Mouse (Mus musculus) embryonic stem cell, embryonic (primary cell): ENCODE results near the gene Gm128.

Experiments used
- CTCF ChIA-PET, 4 experiments: fragments of 300-600 bp in 2 of 4; fragments of 350-600 bp in 2 of 4; sonication (Branson Sonifier 250); formaldehyde crosslinking; loops; one replicate each; lab custom pipeline; 2022; ENCODE audit warnings: inconsistent platforms in 2 of 4; lab: Charles Lee
- POLR2A ChIA-PET, 4 experiments: fragments of 300-600 bp in 2 of 4; fragments of 350-600 bp in 2 of 4; sonication (Branson Sonifier 250); formaldehyde crosslinking; loops; one replicate each; lab custom pipeline; 2022; ENCODE audit warnings: antibody characterized with exemption in 4 of 4, inconsistent platforms in 1 of 4; lab: Charles Lee

Gene Gm128

DNA sequence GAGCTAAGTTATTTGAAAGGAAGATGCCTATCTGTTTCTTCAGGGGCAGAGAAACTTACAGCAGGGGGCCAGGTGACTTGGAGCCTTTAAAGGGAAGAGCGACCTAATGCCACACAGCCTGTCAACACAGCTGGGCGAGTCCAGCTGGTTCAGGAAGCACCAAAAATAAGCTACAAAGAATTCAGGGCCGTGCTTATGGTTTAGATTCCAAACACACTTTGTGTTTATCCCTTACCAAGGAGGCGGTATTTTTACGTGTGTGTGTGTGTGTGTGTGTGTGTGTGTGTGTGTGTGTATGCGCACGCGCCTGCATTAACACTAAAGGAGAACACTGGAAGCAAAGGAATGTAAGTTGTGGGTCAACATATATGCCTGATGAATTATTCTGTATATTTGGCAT is 39.3 kb upstream of the Gm128 start:
- ChIA-PET CTCF (interaction anchor here in 3 of 4 experiments (0.7 to 1.6 kb wide), 4 partner anchors 14 to 66 kb away, joined by 3 to 5 read pairs (median 4); no protein-coding TSS in a partner anchor), POLR2A (interaction anchor here in 3 of 4 experiments (0.6 to 5.9 kb wide), 26 partner anchors 7 to 1198 kb away, joined by 3 to 51 read pairs (median 6); partner anchors contain the start of genes Cdc42se1 (in 2 of the 3), Cers2 (in 2 of the 3), Mllt11 (in 2 of the 3) and Bnipl (in 1 of the 3))

DNA sequence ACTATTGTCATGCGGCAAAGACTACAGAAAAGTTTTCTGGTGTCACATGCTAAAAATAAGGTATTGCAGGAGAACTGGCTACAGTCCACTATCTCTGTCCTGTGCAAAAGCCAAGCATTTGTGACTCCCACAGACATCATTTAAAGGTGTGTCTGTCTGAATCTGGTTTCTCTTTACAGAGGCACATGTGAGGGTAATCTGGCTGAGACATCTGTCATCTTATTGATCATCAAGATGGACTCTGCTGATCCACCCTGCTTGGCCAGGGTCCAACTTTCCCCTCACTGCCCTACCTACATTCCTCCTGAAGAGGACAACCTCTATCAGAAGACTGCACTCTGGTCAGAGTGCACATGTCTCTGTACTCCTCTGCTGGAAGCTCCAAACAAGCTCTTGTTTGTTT is 35.8 kb upstream of the Gm128 start:
- CTCF ChIA-PET, result interaction anchor here in 2 of 4 experiments (0.5 to 1.1 kb wide), 4 partner anchors 14 to 720 kb away, joined by 3 to 12 read pairs (median 4); no protein-coding TSS in a partner anchor

DNA sequence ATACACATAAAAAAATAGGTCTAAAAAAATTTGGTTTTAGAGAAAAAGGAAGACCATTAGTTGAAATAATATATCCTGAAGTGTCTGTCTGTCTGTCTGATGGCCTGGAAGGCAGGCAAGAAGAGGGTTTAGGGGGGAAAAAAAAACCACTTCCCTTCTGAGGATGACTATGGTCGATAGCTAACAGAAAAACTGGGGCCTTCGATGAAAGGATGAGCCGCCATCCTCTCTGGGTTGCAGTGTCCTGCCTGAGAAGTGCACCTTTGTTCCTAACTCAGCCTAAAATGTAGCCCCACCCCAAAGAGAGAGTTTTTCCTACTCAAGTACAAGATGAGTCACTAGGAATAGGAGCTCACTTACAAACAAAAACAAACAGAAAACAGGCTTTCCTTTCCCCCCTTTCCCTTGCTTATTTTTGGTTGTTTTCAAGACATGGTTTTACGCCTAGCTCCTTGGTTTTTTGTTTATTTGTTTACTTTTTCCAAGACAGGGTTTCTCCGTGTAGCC is 35.1 kb upstream of the Gm128 start:
- ChIA-PET CTCF (interaction anchor here in 2 of 4 experiments (0.9 to 1.1 kb wide), 2 partner anchors 13 to 16 kb away, joined by 3 to 6 read pairs; no protein-coding TSS in a partner anchor), POLR2A (interaction anchor here in 3 of 4 experiments (0.6 to 5.7 kb wide), 18 partner anchors 10 to 261 kb away, joined by 3 to 36 read pairs (median 5); partner anchors contain the start of genes Gm128 (in 1 of the 3) and Zfp687 (in 1 of the 3))

More for the DNA sequence above, 35.8 kb upstream of the Gm128 start:
- POLR2A ChIA-PET, result interaction anchor here in 3 of 4 experiments (0.5 to 5.7 kb wide), 24 partner anchors 9 to 653 kb away, joined by 3 to 36 read pairs (median 5); partner anchors contain the start of genes Gm128 (in 1 of the 3), Mllt11 (in 1 of the 3) and Zfp687 (in 1 of the 3)

DNA sequence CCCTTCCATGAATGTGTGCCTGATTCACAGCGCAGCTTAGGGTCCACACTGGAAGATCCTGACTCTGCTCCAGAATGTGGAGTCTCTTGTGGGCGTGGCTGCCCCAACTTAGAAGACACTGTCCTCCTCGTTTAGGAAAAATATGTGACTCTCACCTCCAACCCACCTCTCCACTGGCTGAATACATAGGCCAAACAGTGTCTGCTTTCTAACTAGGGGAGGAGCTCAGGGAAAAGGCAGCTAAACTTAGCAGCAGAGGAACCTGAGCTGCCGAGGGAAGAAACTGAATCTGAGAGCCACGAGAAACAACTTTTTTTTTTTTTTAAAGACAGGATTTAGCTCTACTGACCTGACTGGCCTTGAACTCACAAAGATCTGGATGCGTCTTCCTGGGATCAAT is 33.8 kb upstream of the Gm128 start:
- ChIA-PET POLR2A (interaction anchor here in 3 of 4 experiments (0.6 to 5.7 kb wide), 16 partner anchors 8 to 698 kb away, joined by 3 to 36 read pairs (median 4); partner anchors contain the start of gene Zfp687 (in 1 of the 3)), CTCF (interaction anchor here in 3 of 4 experiments (0.5 to 1.0 kb wide), 3 partner anchors 58 to 172 kb away, joined by 3 read pairs; partner anchors contain the start of gene Gabpb2 (in 1 of the 3))

DNA sequence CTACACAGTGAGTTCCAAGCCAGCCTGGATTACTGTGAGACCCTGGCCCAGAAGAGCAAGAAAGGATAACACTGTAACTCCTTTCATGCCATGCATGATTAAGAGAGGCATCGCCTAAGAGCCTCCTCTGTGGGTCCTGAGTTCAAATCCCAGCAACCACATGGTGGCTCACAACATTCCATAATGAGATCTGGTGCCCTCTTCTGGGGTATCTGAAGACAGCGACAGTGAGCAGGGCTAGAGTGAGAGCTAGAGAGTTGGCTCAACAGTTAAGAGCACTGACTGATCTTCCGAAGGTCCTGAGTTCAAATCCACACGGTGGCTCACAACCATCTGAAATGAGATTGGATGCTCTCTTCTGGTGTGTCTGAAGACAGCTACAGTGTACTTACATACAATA is 33.1 kb upstream of the Gm128 start:
- POLR2A ChIA-PET, result interaction anchor here in 3 of 4 experiments (0.6 to 5.7 kb wide), 17 partner anchors 7 to 235 kb away, joined by 3 to 36 read pairs (median 3); partner anchors contain the start of genes Bnipl (in 1 of the 3), Mindy1 (in 1 of the 3) and Prune1 (in 1 of the 3)
- CTCF ChIA-PET, result interaction anchor here in 3 of 4 experiments (0.5 to 1.0 kb wide), 5 partner anchors 51 to 298 kb away, joined by 3 to 17 read pairs (median 3); partner anchors contain the start of gene Gabpb2 (in 1 of the 3)

DNA sequence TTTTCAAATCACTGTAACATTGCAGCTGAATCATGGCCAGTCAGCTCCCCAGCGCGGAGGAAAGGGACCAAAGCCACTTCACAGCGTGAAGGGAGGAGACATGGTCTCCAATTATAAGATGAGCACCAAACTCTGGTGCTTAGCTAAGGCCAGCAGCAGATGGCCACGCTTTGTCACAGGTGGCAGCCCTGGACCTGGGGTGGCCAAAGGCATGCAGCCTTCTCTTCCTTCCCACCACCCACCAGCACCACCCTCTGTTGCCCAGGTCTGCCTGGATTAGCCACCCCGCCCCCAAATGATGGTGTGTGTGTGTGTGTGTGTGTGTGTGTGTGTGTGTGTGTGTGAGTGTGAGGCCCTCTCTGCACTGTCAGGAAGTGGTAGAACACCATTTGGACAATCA is 32.1 kb upstream of the Gm128 start:
- ChIA-PET CTCF (interaction anchor here in 2 of 4 experiments (0.5 to 0.7 kb wide), 4 partner anchors 40 to 297 kb away, joined by 3 to 17 read pairs (median 4); no protein-coding TSS in a partner anchor), POLR2A (interaction anchor here in 2 of 4 experiments (0.6 to 5.7 kb wide), 10 partner anchors 8 to 305 kb away, joined by 3 to 36 read pairs (median 3); partner anchors contain the start of genes Prune1 (in 2 of the 2), Bnipl (in 1 of the 2), Gabpb2 (in 1 of the 2) and Mindy1 (in 1 of the 2))

DNA sequence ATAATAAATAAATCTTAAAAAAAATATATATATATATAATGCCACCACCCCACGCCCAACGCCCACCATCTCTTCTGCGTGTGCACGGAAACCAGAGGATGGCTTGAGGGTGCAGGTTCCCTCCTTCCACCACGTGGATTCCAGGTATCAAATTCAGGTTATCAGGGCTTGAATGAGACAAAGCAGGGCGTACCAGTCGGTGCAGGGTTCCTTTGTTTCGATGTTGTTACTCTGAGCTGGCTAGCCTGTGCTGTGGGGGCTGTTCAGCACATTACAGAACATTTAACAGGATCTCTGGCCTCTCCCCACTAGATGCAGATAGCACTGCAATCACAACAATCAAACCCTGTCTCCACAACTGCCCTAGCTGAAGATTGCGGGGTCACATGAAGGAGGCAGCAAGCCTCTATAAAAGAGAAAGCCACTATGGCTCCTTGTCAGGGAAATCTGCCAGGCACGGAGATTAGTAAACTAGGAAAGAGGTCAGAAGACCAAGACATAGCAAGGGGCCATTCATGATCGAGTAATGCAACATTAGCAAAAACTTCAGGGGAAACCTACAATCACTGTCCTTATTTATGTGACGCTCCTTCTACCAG is 29.5 kb upstream of the Gm128 start:
- POLR2A ChIA-PET, result interaction anchor here in 3 of 4 experiments (0.5 to 4.6 kb wide), 12 partner anchors 11 to 432 kb away, joined by 3 to 29 read pairs (median 4); partner anchors contain the start of genes Mindy1 (in 2 of the 3), Prune1 (in 2 of the 3), Cdc42se1 (in 1 of the 3) and Gm128 (in 1 of the 3)
- CTCF ChIA-PET, result interaction anchor here in 3 of 4 experiments (0.6 to 1.8 kb wide), 4 partner anchors 22 to 274 kb away, joined by 3 to 7 read pairs (median 4); no protein-coding TSS in a partner anchor

DNA sequence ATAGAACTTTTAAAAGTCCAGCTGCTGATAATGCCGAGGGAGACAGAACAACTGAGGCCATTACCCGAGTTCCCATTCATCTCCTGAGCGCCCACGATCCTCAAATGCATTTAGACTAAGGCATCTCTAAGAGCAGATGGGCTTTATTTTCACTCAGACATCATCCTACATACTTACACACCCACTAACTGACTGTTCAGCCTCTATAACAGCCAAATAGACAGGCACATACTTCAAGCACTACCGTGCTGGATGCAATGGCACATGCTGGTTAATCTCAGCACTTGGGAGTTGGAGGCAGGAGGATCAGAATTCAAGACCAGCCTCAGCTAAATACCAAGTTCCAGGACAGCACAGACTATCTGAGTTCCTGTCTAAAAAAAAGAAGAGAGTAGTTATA is 28.4 kb upstream of the Gm128 start:
- ChIA-PET POLR2A (interaction anchor here in 2 of 4 experiments (0.6 to 4.6 kb wide), 11 partner anchors 10 to 431 kb away, joined by 3 to 29 read pairs (median 5); partner anchors contain the start of genes Mindy1 (in 2 of the 2), Prune1 (in 2 of the 2) and Gm128 (in 1 of the 2)), CTCF (interaction anchor here in 2 of 4 experiments (0.6 to 1.6 kb wide), 4 partner anchors 34 to 747 kb away, joined by 3 to 11 read pairs (median 4); partner anchors contain the start of gene Cers2 (in 1 of the 2))

DNA sequence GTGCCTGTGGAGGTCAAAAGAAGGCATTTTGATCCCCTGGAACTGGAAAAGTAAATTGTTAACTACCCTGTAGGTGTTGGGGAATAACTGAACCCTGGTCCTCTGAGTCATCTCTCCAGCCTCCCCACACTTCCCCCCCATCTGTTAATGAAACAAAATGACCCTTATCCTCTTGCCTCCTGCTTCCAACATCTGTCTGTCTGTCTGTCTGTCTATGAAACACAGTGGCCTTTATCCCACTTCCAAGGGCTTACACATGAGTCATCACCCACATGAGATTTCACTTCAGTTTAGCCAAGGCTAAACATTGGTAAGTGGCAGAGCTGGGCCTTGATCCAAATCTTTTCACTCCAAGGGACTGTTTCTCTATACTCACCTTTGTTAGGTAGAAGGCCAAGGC is 26.5 kb upstream of the Gm128 start:
- CTCF ChIA-PET, result no interaction called here
- POLR2A ChIA-PET, result interaction anchor here in 1 of 4 experiments (1.4 to 2.4 kb wide), 4 partner anchors 10 to 127 kb away, joined by 3 to 6 read pairs (median 4); no protein-coding TSS in a partner anchor

DNA sequence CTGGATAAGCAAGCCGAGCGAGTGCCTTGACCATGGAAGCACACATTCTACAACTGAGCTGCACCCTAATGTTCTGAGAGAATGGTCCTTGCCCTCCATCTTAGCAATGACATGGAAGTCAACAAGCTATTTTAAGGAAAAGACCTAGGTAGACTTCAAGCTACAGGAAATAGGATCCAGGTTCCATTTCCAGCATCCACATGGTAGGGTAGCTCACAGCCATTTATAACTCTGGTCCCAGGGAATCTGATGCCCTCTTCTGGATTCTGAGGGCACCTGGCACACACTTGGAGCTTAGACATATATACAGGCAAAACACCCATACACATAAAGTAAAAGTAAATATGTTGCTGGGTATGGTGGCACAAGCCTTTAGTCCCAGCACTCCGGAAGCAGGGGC is 24.7 kb upstream of the Gm128 start:
- ChIA-PET POLR2A (interaction anchor here in 3 of 4 experiments (0.8 to 1.7 kb wide), 9 partner anchors 9 to 47 kb away, joined by 3 to 7 read pairs (median 4); partner anchors contain the start of genes Bnipl (in 1 of the 3), Gm128 (in 1 of the 3), Mindy1 (in 1 of the 3) and Prune1 (in 1 of the 3)), CTCF (interaction anchor here in 2 of 4 experiments (0.6 to 0.8 kb wide), 3 partner anchors 49 to 274 kb away, joined by 5 to 8 read pairs (median 6); partner anchors contain the start of gene Gabpb2 (in 1 of the 2))

DNA sequence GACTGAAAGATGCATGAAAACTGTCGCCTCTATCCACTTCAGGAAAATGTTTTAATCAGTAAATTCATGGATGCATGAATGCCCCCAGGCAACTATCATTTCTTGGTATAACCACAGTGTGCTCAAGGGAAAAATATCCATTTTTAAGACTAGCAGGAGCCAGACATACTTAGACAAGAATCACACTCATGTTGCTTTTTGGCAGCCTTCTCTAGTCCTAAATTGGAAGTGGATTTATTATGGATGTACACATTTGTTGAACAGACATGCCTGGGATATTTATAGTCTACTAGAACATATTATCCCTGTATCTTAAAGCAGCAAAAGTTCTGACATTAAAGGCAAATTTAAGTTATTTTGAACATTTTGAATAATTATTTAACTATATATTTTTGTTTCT is 23.3 kb upstream of the Gm128 start:
- ChIA-PET CTCF (no interaction called here), POLR2A (interaction anchor here in 1 of 4 experiments (1.5 to 1.9 kb wide), 2 partner anchors 34 to 46 kb away, joined by 4 to 7 read pairs; no protein-coding TSS in a partner anchor)

DNA sequence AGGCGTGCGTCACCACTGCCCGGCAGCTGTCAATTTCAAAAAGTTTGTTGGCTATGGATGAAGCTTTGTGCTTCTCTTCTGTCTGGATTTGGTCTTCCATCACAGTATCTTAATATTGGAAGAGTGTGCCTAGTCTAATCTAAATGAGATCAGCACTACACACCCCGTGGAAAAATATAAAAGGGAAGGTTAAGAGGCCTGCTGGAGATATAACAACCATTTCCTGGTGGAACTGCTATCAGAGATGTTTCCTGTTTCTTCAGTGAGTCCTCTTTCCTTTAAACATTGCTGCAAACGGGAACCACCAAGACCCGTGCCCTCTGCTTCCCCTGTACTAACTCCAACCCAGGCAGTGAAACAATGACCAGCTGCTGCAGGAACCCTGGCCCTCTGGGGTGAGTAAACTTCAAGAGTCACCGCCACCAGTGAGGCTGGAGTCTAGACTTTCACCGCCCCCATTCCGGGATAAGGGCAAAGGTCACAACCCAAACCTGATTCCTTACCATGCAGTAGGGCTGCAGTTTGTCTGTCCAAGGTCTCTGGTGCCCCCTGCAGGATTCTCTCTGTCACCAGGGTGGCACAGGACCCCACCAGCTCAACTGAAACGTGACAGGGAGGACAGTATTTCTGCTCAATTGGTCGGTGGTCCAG is 21.8 kb upstream of the Gm128 start:
- POLR2A ChIA-PET, result interaction anchor here (0.6 to 2.1 kb wide), 21 partner anchors 9 to 325 kb away, joined by 3 to 10 read pairs (median 3); partner anchors contain the start of genes Gm128 (in 2 of the 4), Prune1 (in 2 of the 4), Cdc42se1 (in 1 of the 4) and Gabpb2 (in 1 of the 4)
- CTCF ChIA-PET, result interaction anchor here (0.5 to 2.1 kb wide), 21 partner anchors 12 to 415 kb away, joined by 3 to 10 read pairs (median 4); partner anchors contain the start of genes Bnipl (in 1 of the 4), Gabpb2 (in 1 of the 4) and Tnfaip8l2 (in 1 of the 4)

DNA sequence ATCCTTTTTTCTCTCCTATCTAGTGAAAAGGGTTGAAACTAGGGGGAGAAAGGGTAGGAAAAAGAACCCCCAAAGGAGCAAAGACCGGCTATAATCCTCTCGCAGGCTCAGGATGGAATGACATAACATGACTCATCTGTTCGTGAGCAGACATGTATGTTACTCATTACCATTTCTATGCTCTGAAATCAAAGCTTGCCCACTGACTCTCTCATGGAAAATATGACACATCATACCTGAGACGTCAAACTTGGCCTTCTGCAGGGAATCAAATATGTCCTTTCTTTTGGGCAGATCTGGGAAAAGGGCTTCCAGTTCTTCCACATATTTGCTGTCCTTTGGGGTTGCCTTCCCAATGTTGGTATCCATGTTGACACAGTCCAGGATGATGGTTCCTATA is 20.6 kb upstream of the Gm128 start:
- POLR2A ChIA-PET, result interaction anchor here in 2 of 4 experiments (1.0 to 2.1 kb wide), 7 partner anchors 8 to 53 kb away, joined by 3 to 10 read pairs (median 3); partner anchors contain the start of gene Gabpb2 (in 1 of the 2)
- CTCF ChIA-PET, result interaction anchor here in 2 of 4 experiments (0.6 to 2.1 kb wide), 4 partner anchors 11 to 119 kb away, joined by 5 to 10 read pairs (median 9); partner anchors contain the start of genes Bnipl (in 1 of the 2), Gabpb2 (in 1 of the 2) and Tnfaip8l2 (in 1 of the 2)

DNA sequence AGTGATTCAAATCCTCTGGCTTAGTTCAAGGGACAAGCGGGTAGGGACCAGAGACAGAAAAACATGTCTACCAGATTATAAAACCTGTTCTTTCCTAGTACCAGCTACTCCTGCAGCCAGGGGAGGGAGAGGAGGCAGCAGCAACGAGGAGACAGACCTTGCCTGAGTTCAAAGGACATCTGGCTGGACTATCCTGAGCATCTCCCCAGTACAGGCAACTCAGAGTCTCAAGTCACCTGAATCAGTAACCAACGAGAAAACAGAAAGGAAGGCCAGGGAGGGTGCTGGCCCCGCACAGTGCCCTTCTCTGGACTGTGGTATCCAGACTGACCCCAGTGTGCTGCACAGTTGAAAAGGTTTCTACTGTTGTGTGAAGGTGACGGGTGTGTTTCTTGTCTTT is 15.5 kb upstream of the Gm128 start:
- POLR2A ChIA-PET, result interaction anchor here in 2 of 4 experiments (0.7 to 2.2 kb wide), 6 partner anchors 8 to 39 kb away, joined by 3 to 5 read pairs (median 3); no protein-coding TSS in a partner anchor
- CTCF ChIA-PET, result interaction anchor here in 1 of 4 experiments (1.0 kb wide), 1 partner anchor 35 kb away, joined by 3 read pairs; no protein-coding TSS in a partner anchor

DNA sequence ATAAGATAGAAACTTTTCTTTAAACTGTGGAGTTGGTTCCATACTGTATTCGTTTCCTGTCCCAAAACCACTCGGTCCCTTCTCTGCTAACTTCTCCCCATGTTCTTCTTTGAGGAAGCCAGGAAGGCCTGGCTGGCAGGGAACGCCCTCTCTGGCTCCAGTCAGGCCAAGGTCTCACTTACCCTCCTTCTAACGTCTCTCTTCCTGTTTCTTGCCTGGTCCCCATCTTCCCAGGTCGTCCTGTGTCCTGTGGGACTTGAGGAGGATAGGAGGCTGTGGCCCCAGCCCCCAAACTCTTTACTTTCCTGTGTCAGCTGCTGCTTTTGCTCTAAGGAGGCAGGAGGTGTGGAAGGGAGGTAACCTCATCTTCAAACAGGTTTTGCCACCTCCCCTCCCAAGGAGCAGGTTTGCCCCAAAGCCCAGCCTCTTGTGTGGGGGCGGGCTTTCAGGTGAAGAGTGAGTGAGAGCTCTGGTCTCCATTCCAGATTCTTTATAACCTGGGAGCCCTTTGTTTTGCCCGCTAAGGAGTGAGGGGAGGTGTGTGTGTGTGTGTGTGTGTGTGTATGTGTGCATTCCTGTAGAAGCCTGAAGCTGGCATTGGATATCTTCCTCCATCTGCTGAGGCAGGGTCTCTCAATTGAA is 9.5 kb upstream of the Gm128 start, which contains the start of gene Bnipl:
Bnipl (minus strand) TSS at position 411 of the 642 bp plus-strand sequence.
- CTCF ChIA-PET, result interaction anchor here (0.6 to 1.4 kb wide), 6 partner anchors 10 to 254 kb away, joined by 3 to 5 read pairs (median 4); partner anchors contain the start of gene Gabpb2 (in 1 of the 4)
- POLR2A ChIA-PET, result interaction anchor here (0.6 to 3.7 kb wide), 27 partner anchors 8 to 96 kb away, joined by 3 to 18 read pairs (median 5); partner anchors contain the start of genes Gm128 (in 3 of the 4), Gabpb2 (in 2 of the 4), Mllt11 (in 1 of the 4) and Prune1 (in 1 of the 4)
